Mouse (Mus musculus) C2C12 (cell line): ENCODE measurements around the gene Tnnt2.

Experiments
- CTCF ChIP-seq: IDR thresholded peaks from one replicate; pipeline ENCODE4 v1.5.1; 2011; ENCODE audit not compliant: control insufficient read depth, insufficient read depth, insufficient read length
- FOSL1 ChIP-seq: IDR thresholded peaks from one replicate; pipeline ENCODE4 v1.8.0; 2011; ENCODE audit warnings: mild to moderate bottlenecking, low read length; ENCODE audit not compliant: poor library complexity, insufficient read depth, severe bottlenecking
- MAX ChIP-seq: IDR thresholded peaks from one replicate; pipeline ENCODE4 v1.6.1; 2011; ENCODE audit warnings: mild to moderate bottlenecking, control low read depth
- MYOD1 ChIP-seq: IDR thresholded peaks from one replicate; pipeline ENCODE4 v1.6.1; 2011; ENCODE audit warnings: low read depth; ENCODE audit not compliant: control insufficient read depth, insufficient read length
- MYOG ChIP-seq: IDR thresholded peaks from one replicate; pipeline ENCODE4 v1.6.1; 2011; ENCODE audit not compliant: control insufficient read depth, insufficient read length; ENCODE audit errors: extremely low read depth
- USF1 ChIP-seq: IDR thresholded peaks from one replicate; pipeline ENCODE4 v1.6.1; 2011; ENCODE audit warnings: low read depth, mild to moderate bottlenecking, control low read depth, moderate library complexity

DNA sequence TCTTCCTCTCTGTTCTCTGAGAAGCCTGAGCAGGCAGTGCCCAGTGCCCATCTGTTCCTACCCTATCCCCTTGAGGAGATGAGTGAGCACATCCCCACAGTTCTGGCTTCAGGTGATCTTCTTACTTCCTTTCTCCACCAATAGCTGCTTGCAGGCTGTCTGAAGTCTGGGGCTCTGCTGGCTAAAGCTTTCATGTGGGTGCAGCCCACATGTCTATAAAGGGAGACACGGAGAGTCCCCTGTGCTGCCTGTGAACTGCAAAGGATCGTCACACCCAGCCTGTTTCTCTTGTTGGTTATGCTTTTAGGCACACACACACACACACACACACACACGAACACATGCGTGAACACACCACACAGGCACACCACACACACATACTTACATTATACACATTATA lies 36.8 kb downstream of the Tnnt2 start:
- TF ChIP-seq CTCF (no peak), MYOD1 (no peak), USF1 (no peak), MAX (no peak), MYOG (no peak), FOSL1 (no peak)
